Mouse (Mus musculus) gastrocnemius, postnatal 14 days (tissue): ENCODE results near the gene Spg20. TPM values are rescaled to one million over a fixed set of nuclear protein-coding genes. Genes with fewer than 3 reads are reported as not detected.
A peak's percentile ranks its signal among the peaks of the same experiment; 100 is the strongest.

Source experiments
- DNase-seq: peaks from one replicate; pipeline ENCODE4 v3.0.0; 2021; ENCODE audit warnings: mixed read lengths
- intact Hi-C: fragments of 180-260 bp; cut with DNase I; formaldehyde crosslinking; loops from one replicate; pipeline ENCODE4 v1.15.1; 2025; ENCODE audit warnings: low total_unique reads
- long read RNA-seq, 2 experiments: library from polyadenylated mRNA; stranded (forward); transcript quantifications; one replicate each; pipeline ENCODE4 v2.0.0; 2021
- total RNA-seq, 2 experiments: library from RNA; stranded (reverse); gene quantifications; 2 replicates each; pipeline ENCODE4 v1.2.3; 2021

Spg20 gene
- total RNA-seq: 10 to 100 TPM; 28.4 to 30.5 TPM
- long read RNA-seq, experiment 1, transcript Spg20-201 (9 exons, 3,770 nt): major isoform, 12 of 21 reads
- long read RNA-seq, experiment 1, partial matches to known transcripts: 0 of 21 reads
- long read RNA-seq, experiment 1, other reads (novel, unspliced or antisense): 4 of 21 reads
- long read RNA-seq, experiment 2, transcript Spg20-202 (8 exons, 3,567 nt): minor isoform, 10 of 40 reads
- long read RNA-seq, experiment 2, transcript Spg20-201 (9 exons, 3,770 nt): major isoform, 25 of 40 reads
- long read RNA-seq, experiment 2, partial matches to known transcripts: 1 of 40 reads
- long read RNA-seq, experiment 2, other reads (novel, unspliced or antisense): 3 of 40 reads

DNA sequence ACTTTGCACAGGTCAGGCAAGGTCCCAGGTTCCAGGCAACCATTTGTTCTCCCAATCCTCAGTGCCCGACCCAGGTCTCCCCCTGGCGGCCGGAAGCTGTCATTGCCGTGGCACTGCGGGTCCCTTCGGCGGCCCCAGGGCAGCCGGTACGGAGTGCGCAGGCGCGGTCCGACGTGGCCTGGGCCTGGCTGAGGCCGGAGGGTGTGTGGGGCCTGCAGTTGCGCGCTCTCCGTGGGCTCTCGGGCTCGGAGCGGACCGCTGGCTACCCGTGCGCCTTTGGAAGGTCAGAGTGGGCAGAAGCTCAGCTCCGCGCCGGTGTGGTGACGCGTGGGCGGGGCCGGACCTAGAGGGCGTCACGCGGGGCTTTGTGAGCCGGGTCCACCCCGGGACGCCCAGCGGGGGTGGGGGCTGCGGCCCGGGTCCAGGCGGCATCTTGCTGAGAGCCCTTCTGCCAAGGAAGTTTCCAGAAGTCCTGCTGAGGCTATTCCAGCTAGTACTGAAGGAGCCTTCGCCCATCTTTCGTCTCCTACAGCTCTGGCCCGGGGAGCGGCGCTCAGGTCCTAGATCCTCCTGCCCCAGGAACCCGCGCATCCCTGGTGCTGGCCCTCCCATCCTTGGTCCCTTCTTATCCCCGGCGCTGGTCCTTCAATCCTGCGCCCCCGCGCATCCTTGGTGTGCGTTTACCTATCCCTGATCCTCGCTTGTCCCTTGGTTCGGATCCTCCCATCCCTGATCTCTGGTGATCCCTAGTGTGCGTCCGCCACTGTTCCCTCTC, at the start of gene Spg20:
Spg20 (plus strand) TSS at position 174 of the 775 bp plus-strand sequence.
- peak; percentile 98 for DNase-seq
- intact Hi-C loops: loop anchor here (2.0 kb wide), 1 partner anchor 27 kb away; no protein-coding TSS in a partner anchor

DNA sequence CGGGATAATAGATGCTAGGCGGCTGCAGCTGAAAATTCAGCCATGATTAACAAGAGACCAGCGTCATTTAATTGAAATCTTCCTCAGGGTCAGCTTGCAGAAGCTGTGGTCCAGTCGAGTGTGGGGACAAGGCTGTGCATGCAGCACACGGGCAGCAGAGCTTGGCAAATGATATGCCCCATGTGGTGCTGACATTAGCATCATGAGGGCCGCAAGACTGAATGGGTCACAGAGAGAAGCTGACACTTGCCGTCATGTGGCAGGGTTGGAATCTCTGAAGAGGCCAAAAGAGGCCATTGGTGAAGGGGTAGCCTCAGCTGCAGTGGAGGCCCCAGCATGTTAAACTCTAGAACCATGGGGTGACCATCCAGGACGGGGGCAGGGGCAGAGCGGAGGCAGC, 49.3 kb upstream of the Spg20 start:
- DNase-seq: no peak
- intact Hi-C loops: loop anchor here (5.0 kb wide), 1 partner anchor 240 kb away; no protein-coding TSS in a partner anchor

DNA sequence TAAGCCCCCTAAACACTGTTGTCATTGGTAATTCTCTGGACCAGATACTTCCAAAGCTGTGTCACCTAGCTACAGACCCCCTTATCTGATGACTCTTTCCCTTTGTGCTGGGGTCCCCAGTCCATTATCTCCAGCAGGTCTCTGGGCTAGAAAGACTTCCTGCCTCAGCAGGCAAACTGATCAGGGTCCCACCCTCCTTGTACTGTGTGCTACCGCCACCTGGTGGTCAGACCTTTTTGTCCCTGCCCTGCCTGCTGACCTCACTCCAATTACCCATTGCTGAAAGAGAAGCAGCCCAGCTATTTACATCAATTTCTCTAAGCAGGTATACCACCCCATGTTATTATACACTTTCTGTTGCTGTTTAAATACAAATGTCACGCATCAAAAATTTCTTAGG, 47.5 kb upstream of the Spg20 start:
- intact Hi-C loops: loop anchor here (5.0 kb wide), 1 partner anchor 242 kb away; no protein-coding TSS in a partner anchor
- DNase-seq: peak; percentile 71

DNA sequence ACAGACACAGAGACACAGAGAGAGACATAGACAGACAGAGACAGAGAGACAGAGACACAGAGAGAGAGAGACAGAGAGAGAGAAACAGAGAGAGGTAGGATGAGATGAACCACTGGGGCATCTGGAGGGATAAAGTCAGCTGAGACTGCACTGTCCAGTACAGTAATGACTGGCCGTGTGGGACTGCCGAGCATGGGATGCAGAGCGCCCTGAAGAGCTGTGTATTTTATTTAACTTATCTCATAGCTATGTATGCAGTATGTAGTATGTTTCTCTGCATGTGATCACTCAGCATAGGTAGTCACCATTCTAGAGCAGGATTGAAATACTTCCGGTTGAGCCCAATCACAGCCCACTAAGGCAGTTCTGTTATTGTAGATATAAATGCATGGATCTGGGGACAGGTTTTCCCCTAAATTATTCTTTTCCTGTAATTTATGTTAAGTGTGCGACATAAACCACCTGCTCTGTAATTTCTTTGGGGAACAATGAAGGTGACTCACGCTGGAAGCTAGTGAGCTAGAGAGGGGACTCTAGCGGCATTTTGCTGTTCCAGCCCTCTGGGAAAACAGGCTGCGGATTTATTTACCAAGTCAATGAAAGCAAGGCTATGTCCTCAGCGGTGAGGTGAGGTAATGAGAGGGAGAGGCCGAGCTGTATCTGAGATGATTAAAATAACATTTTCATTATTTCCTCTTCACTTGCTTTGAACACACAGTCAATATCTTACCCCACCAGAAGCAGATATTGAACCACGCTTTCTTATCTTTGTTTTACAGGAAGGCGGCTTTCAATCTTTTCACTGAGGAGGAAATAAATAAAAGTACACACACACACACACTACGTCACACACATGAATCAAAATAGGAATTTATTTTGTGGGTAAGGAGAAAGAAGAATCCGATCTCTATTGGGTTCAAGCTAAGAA, 45.9 kb upstream of the Spg20 start:
- intact Hi-C loops: loop anchor here (5.0 kb wide), 1 partner anchor 329 kb away; the partner anchor contains the start of genes Alg5 and Exosc8
- DNase-seq: no peak

DNA sequence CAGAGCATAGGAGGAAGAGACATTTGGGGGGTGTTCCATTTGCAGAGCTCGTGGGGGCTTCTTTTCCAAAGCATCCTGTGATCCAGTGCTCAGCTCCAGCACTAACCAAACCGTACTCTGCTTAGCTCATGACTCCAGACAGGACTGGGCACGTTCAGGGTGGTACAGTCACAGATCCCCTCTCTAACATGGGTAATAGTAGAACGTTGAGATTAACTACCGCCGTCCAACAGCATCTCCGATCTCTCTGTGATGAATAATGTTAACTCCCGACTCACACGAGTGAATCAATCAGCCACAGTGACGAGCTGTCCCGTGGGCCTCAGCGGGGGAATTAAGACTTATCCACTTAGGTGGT, 45.3 kb upstream of the Spg20 start:
- no peak for DNase-seq
- intact Hi-C loops: loop anchor here (5.0 kb wide), 1 partner anchor 329 kb away; the partner anchor contains the start of genes Alg5 and Exosc8

DNA sequence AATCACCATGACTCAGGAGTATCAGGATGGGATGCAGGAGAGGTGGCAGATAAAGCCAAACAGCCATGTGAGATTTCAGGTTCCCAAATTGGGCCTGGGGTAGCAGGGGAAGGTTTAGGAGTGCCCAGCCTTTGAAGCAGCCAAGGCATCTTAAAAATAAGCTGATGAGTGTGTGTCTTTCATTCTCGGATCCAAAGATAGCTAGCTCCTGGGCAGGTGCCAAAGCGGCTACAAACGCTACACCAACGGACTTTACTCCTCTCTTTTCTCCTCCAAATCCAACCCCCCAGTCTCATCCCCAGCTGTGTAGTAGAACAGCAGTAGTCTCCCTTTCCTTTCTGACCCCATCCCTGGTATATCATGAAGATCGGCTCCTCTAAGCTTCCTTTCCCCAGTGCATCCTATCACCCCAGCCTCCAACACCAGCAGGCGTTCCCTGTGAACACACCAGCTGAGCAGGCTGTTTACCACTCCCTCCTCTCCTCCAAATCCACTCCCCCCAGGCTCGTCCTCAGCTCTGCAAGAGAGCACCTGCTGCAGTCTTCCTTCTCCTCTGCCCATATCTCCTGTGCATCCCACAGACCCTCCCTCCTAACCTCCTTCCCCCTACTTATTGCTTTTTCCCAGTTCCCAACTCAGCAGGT, 44.0 kb upstream of the Spg20 start:
- intact Hi-C loops: loop anchor here (5.0 kb wide), 1 partner anchor 331 kb away; the partner anchor contains the start of genes Alg5 and Exosc8
- DNase-seq: no peak

DNA sequence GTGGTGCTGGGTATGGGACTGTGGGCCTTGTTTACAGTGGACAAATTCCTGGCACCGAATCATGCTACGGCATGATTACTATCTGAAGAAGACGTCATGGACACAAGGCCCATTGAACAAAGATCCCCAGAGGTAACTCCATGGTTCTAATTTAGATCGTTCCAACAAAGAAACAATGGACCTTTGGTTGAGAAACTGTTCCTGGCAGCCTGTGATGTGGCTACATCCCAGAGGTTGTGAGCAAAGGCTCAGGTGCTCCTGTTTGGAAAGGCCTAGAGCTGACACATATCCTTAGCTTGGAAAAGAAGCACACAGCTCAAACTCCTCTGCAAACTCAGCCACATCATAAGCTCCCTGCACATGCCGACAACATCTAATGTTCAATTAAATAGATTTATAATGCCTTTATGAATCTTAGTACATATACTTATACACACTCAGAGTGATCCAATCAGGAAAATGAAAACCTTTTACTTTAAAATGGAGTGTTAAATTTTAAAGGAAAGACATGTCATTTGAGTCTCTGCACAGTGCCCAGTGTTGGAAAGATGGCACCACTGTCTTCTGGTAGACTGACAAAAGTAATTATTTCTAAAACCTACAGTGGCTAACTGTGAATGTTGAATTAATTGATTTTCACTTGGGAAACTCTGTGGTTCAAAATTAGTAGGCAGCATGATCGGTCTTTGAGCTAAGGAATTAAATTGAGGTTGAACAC, 37.2 kb upstream of the Spg20 start:
- intact Hi-C loops: no loop called here
- DNase-seq: no peak

DNA sequence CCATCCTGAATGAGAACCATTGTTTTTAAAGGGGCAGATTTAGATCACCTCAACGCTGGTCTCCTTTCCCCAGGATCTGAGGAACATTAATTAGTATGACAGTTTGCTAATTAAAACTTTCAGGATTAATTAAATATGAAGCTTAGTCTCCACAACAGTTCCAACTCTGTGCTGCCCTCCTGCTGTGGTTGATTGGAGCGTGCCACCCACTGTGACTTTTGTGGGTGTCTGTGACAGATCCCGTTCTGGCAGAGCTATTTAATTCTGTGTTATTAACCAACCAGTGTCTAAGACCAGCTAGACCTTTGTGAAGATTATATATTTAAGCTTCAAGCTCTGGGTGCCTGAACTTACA, 36.6 kb upstream of the Spg20 start:
- no peak for DNase-seq
- intact Hi-C loops: no loop called here

DNA sequence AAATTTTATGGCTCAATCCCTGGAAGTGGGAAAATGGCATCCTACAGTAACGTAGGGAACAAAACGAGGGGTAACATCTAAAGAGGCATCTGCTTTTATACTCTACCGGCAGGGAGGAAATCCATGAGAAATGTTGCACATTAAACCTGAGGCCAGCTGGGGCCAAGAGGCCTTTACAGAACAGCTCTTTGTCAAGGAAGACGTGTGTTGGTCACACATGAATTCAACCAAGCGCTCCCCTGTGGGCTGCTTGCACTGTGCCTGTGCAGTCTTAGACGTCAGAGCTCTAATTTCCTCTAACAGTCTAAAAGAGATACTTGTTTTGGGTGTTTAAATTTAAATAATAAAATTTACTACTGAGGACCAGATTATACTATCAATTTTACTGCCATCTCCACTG, 33.7 kb upstream of the Spg20 start:
- no peak for DNase-seq
- intact Hi-C loops: no loop called here

DNA sequence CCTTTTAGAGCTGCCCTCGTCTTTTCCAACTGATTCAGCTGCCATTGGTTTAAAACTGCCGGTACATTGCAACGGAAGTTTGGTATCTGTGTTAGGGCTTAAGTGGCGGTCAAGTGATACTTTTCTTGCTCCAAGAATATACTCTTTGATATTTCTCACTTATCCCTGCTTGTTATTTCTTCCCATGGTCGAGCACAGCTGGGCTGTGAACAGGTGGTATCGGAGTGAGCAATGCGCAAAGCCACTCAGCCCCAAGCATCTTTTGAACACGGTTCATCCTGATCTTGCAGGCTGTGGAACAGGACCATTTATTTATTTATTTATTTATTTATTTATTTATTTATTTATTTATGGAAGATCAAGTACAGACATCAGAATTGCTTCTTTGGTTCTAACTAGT, 32.3 kb upstream of the Spg20 start:
- intact Hi-C loops: loop anchor here (5.0 kb wide), 2 partner anchors 68 to 278 kb away; no protein-coding TSS in a partner anchor
- DNase-seq: no peak

DNA sequence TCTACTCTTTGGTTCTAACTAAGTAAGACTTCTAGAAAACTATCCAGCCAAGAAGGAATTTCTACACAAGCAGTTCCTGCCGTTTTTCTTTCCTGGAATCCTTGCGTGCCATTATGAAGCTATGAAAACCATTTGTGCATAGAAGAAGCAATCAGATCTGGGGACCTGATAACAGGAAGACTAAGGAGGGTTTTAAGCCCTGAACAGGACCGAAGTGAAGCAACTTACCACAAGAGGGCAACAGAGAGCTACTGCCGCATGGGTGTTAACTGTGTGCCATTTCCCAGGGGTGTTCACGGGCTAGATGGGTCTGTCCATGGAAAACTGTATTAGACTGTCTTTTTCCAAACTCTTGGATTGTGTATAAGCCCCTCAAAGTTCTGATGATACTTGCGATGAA, 31.9 kb upstream of the Spg20 start:
- DNase-seq: peak; percentile 75
- intact Hi-C loops: loop anchor here (5.0 kb wide), 2 partner anchors 67 to 277 kb away; no protein-coding TSS in a partner anchor

DNA sequence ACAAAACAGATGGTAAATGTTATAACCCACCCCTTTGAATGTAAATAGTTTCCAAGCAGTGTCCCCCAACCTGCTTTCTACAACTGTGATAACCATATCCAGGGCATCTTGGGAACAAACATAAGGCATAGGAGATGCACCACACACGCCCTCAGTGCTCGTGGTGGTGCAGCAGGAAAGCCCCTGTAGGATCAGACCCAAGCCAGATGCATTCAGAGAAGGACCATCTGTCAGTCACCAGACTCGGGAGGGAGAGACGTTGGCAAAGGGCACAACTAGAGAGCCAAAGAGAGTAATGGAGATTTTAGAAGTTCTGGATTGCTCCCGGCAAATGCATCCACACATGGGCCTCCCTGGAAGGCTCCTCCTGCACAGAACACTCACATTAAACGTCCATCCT, 27.1 kb upstream of the Spg20 start:
- DNase-seq: no peak
- intact Hi-C loops: loop anchor here (2.0 to 5.0 kb wide), 3 partner anchors 26 to 273 kb away; no protein-coding TSS in a partner anchor

DNA sequence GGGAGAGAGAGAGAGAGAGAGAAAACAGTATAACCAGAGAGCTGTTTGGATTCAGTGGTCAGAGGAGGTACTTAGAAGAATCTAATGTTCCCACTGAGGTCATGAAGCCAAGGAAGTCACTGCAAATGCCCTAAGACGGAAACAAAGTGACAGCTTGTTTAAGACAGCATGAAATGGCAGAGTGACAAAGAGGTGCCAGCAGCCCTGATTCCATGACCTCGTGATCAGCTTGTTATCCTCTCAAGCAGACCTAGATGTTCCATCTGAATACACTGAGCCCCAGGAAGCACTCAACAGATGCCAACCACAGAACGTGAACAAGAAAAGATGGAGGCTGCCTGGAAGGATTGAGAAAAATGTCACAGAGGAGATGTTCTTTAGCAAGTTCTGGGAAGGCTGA, 26.2 kb upstream of the Spg20 start:
- no peak for DNase-seq
- intact Hi-C loops: loop anchor here (2.0 kb wide), 1 partner anchor 25 kb away; no protein-coding TSS in a partner anchor

DNA sequence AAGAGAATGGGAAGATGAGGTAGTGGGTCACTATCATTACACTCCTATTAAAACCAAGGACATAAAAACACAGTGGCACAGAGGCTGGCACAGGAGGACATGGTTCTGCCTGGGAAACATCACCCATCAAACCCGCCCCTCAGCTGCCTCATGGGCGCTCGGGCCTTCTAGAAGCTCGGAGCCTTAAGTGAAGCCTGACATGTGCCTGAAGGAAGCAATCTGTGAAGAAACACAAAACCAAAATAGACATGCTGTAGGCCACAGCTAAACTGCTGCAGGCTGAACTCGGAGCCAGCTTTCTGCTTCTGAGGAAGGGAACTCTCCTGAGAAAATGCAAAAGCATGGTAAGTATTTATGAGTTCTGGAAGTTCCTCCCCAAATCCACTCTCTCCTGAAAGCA, 25.0 kb upstream of the Spg20 start:
- intact Hi-C loops: no loop called here
- DNase-seq: no peak

DNA sequence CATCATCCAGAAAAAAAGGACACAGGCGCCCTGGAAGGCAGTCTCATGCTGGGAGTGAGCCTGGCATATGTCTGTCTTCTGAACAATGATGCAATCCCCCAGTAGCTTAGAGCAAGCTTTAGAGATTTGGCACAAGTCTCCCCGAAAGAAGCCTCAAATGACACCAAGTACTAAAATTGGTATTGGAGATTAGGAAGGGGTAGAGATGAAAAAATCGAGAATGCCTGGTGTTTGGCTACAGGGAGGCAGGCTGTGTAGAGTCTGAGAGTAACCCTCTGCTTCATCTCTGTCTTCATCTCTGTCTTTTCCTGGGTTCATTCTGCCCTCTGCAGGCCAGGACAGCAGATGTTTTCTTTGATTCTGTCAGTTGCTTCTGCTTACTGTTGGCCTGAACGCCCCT, 24.5 kb upstream of the Spg20 start:
- DNase-seq: no peak
- intact Hi-C loops: no loop called here

DNA sequence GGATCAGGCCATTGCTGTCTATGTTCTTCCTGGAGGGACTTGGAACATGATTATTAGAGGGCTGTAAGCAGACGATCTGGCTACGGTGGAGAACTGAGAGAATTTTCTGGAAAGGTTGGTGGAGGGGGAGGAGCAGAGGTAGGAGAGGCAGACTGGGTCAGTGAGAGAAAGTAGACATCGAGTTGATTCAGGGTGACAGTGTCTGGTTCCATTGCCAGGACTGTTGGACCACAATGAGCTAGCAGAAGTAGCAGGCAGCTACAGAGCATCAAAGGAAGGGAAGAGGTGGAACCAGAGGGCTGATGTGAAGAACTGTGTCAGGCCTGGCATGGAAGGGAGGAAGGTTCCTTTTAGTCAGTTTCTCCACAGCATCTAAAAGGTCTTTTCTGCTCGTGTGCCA, 23.5 kb upstream of the Spg20 start:
- DNase-seq: no peak

DNA sequence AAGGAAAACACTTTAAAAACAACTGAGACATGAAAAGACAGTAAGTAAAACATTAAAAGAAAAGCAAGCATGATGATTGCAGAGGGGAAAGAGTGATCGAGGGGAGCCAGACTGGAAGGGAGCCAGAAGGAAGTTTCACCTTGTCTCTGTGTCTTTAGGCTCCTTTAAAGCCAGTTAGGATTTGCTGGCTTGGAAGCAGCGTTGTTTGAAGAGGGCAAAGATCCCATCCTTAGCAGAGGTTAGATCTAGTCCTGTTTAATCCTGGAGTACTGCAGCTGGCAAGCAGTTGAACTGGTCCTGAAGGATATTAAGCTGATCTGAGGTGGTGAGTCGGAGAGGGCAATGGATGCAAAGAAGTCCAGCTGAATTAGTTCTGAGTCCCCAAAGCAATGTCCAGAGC, 23.1 kb upstream of the Spg20 start:
- DNase-seq: no peak
- intact Hi-C loops: no loop called here

More for the DNA sequence above, 23.5 kb upstream of the Spg20 start:
- intact Hi-C loops: no loop called here

DNA sequence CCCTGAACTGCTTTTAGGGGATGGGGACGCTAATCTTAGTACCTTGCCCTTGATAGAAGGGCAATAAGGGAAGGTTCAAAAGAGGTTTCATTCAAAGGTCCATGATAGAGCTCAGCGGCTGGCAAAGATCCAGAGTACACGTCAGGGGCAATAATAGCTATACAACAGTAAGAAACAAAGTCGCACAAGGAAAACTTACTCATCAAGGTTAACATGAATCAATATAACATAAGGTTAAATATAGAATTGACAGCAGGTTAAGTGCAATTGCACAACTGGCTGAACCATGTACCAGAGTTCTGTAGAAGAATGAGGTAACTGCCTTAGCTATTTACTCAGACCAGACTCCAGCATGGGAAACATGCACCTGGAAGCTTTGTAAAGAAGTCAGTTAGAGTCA, 22.6 kb upstream of the Spg20 start:
- intact Hi-C loops: no loop called here

More for the DNA sequence above, 22.6 kb upstream of the Spg20 start:
- DNase-seq: no peak
